17 mouse cellular contexts compared by ENCODE assay signal in genomic region chr5:5373541-5373940, GRCm38 (mm10). TPM values are rescaled to one million over a fixed set of nuclear protein-coding genes. Genes with fewer than 3 reads are reported as not detected.
DNase-seq lines count a peak whose midpoint lies in the region; ATAC-seq lines count a peak whose summit lies in the region.
"Had no signal": no experiment of that assay in that cellular context is flagged by ENCODE, and none has a peak within 500 bp of the region (broad histone marks: within the 10 kb centered on the region; RNA-seq: fewer than 3 reads in every experiment).

No protein-coding gene starts in this region.

- ATAC-seq in midbrain, embryonic 13.5 days: no peak
- ATAC-seq in midbrain, embryonic 11.5 days (ENCODE audit: low FRiP score): no peak
- ATAC-seq in forebrain, embryonic 16.5 days: 0 out of 2 replicates have a peak, but pooled peaks have one; percentile 19
- no peak for ATAC-seq in erythroblast, adult 5-6 weeks (replicated peaks; ENCODE audit: low FRiP score, poor library complexity, severe bottlenecking)
- ATAC-seq: liver, postnatal 0 days had no signal

- no peak overlapping the region for H3K9ac ChIP-seq in midbrain, embryonic 13.5 days (replicated peaks)
- no peak overlapping the region for H3K9ac ChIP-seq in midbrain, embryonic 11.5 days (ENCODE audit: low read length)
- no peak overlapping the region for H3K9ac ChIP-seq in forebrain, embryonic 16.5 days (replicated peaks; ENCODE audit: low read depth, low read length)
- H3K9ac ChIP-seq: liver, postnatal 0 days; stomach, embryonic 15.5 days had no signal

- DNase-seq in heart, adult 11 months: peak; percentile 23
- DNase-seq in heart, adult 8-10 months (ENCODE audit: low spot score): no peak
- no peak for DNase-seq in midbrain, embryonic 11.5 days (ENCODE audit: low spot score, missing footprints)
- peak; percentile 16 for DNase-seq in telencephalon, adult 2 months (ENCODE audit: low read depth, low spot score)
- DNase-seq: cerebellum, adult 8-10 months; gastrocnemius, postnatal 25 days; kidney, adult 11 months; left cerebral cortex, postnatal 4 days; liver, postnatal 0 days; thymus, adult 2 months had no signal

- H3K4me3 ChIP-seq in midbrain, embryonic 13.5 days (replicated peaks): no peak overlapping the region
- no peak overlapping the region for H3K4me3 ChIP-seq in midbrain, embryonic 11.5 days (ENCODE audit: low read depth, low read length)
- H3K4me3 ChIP-seq in forebrain, embryonic 16.5 days (replicated peaks; ENCODE audit: low read length): no peak overlapping the region
- H3K4me3 ChIP-seq: erythroblast, embryonic 14.5 days; layer of hippocampus, adult 2 months; stomach, embryonic 15.5 days had no signal

- H3K4me2 ChIP-seq in midbrain, embryonic 13.5 days (replicated peaks): 0 out of 2 replicates have a peak overlapping the region, but pooled peaks have one; percentile 10
- no peak overlapping the region for H3K4me2 ChIP-seq in midbrain, embryonic 11.5 days
- no peak overlapping the region for H3K4me2 ChIP-seq in forebrain, embryonic 16.5 days (ENCODE audit: low read length)
- H3K4me2 ChIP-seq: stomach, embryonic 15.5 days had no signal

- no peaks in the 10 kb centered on the region for H3K36me3 ChIP-seq in midbrain, embryonic 13.5 days
- no peaks in the 10 kb centered on the region for H3K36me3 ChIP-seq in midbrain, embryonic 11.5 days (ENCODE audit: control insufficient read depth, insufficient read depth, low read length)
- no peaks in the 10 kb centered on the region for H3K36me3 ChIP-seq in forebrain, embryonic 16.5 days (ENCODE audit: control insufficient read depth, insufficient read depth)
- H3K36me3 ChIP-seq: stomach, embryonic 15.5 days had no signal

- H3K27me3 ChIP-seq in midbrain, embryonic 13.5 days: no peaks in the 10 kb centered on the region
- H3K27me3 ChIP-seq in midbrain, embryonic 11.5 days (ENCODE audit: control insufficient read depth, insufficient read depth, low read length): no peaks in the 10 kb centered on the region
- no peaks in the 10 kb centered on the region for H3K27me3 ChIP-seq in forebrain, embryonic 16.5 days (replicated peaks; ENCODE audit: control insufficient read depth, insufficient read depth, low read length)
- H3K27me3 ChIP-seq: stomach, embryonic 15.5 days had no signal

- H3K27ac ChIP-seq in midbrain, embryonic 13.5 days: peak overlapping the region; percentile 51; the same call in 1 of the 2 replicates
- H3K27ac ChIP-seq in midbrain, embryonic 11.5 days (ENCODE audit: low read depth, low read length): no peak overlapping the region
- H3K27ac ChIP-seq in forebrain, embryonic 16.5 days (ENCODE audit: low read length): no peak overlapping the region
- H3K27ac ChIP-seq: kidney, postnatal 0 days; layer of hippocampus, adult 2 months; stomach, embryonic 15.5 days had no signal

- WGBS in midbrain, embryonic 13.5 days: 32% methylated on average over 7 of the region's 7 CpGs
- 60% methylated on average over 7 of the region's 7 CpGs for WGBS in midbrain, embryonic 11.5 days
- 24% methylated on average over 7 of the region's 7 CpGs for WGBS in forebrain, embryonic 16.5 days

- H3K9me3 ChIP-seq in midbrain, embryonic 13.5 days: no peaks in the 10 kb centered on the region
- no peaks in the 10 kb centered on the region for H3K9me3 ChIP-seq in midbrain, embryonic 11.5 days (ENCODE audit: control insufficient read depth, low read length)
- no peaks in the 10 kb centered on the region for H3K9me3 ChIP-seq in forebrain, embryonic 16.5 days (ENCODE audit: control insufficient read depth, low read length)
- H3K9me3 ChIP-seq: stomach, embryonic 15.5 days had no signal

- peaks cover 39% of the 10 kb centered on the region for H3K4me1 ChIP-seq in midbrain, embryonic 13.5 days (replicated peaks)
- peaks cover 4% of the 10 kb centered on the region; the same call in 1 of the 2 replicates for H3K4me1 ChIP-seq in midbrain, embryonic 11.5 days (ENCODE audit: control insufficient read depth, insufficient read depth, low read length)
- peaks cover 19% of the 10 kb centered on the region for H3K4me1 ChIP-seq in forebrain, embryonic 16.5 days (replicated peaks; ENCODE audit: control insufficient read depth, insufficient read depth, low read length)
- H3K4me1 ChIP-seq: stomach, embryonic 15.5 days had no signal

RNA-seq across cellular contexts. Expression of gene Cdk14, which starts 46.6 kb away (rescaled TPM):
- 1 to 10 TPM; 5.5 to 7.2 (median 6.3) TPM for total RNA-seq in heart, adult 8-10 months (2022)
- polyA plus RNA-seq in midbrain, embryonic 13.5 days (2015; fragmentation: Nextera tagmentation; extraction: Ambion mirVana): 28.9 and 34.3 TPM in 2 replicates
- polyA plus RNA-seq in midbrain, embryonic 11.5 days (2014; fragmentation: Nextera tagmentation; extraction: Ambion mirVana): 25.5 and 26.7 TPM in 2 replicates
- polyA plus RNA-seq in forebrain, embryonic 16.5 days (2015; fragmentation: Nextera tagmentation; extraction: Ambion mirVana): 30.6 and 30.8 TPM in 2 replicates
- 0.63 TPM in 1 of 2 replicates, not detected in the other for total RNA-seq in erythroblast, adult 5-6 weeks (2015; ENCODE audit: low replicate concordance)
- 0.56 and 0.60 TPM in 2 replicates for total RNA-seq in erythroblast, adult 5-6 weeks (2017; ENCODE audit: low replicate concordance)
- polyA plus RNA-seq: erythroblast, embryonic 14.5 days had no signal

Comparison
In these comparisons a context has a peak if more than half of its experiments do, and no peak if none do; other contexts are left out.
1. DNase-seq: peak in heart, adult 11 months (single experiment) and telencephalon, adult 2 months (single experiment); none in heart, adult 8-10 months (single experiment) and midbrain, embryonic 11.5 days (single experiment).